Mouse (Mus musculus) lung, postnatal 10 days (tissue): ENCODE measurements around the gene Bace1.

Experiments used
- DNase-seq: peaks from one replicate; pipeline ENCODE4 v3.0.0; 2021

The Bace1 gene

GRCm38 (mm10) chr9:45838434-45839138, at the start of gene Bace1:
Bace1 (plus strand) TSS chr9:45838580.
- peak; percentile 93 for DNase-seq

GRCm38 (mm10) chr9:45791456-45792142, 46.8 kb upstream of the Bace1 start:
- no peak for DNase-seq

GRCm38 (mm10) chr9:45792235-45792634, 46.1 kb upstream of the Bace1 start:
- no peak for DNase-seq

- no peak for DNase-seq
Observed at GRCm38 (mm10) chr9:45793697-45794096, 44.7 kb upstream of the Bace1 start.

- peak; percentile 67 for DNase-seq
Observed at GRCm38 (mm10) chr9:45795722-45796121, 42.7 kb upstream of the Bace1 start.

GRCm38 (mm10) chr9:45797271-45797670, 41.1 kb upstream of the Bace1 start:
- no peak for DNase-seq

GRCm38 (mm10) chr9:45798467-45799164, 39.8 kb upstream of the Bace1 start:
- peak; percentile 58 for DNase-seq

- DNase-seq: no peak
Observed at GRCm38 (mm10) chr9:45799402-45799801, 39.0 kb upstream of the Bace1 start.

GRCm38 (mm10) chr9:45803070-45803774, 35.2 kb upstream of the Bace1 start:
- DNase-seq: no peak

- DNase-seq: no peak
Observed at GRCm38 (mm10) chr9:45806847-45807246, 31.5 kb upstream of the Bace1 start.

- DNase-seq: no peak
Observed at GRCm38 (mm10) chr9:45807337-45807736, 31.0 kb upstream of the Bace1 start.

GRCm38 (mm10) chr9:45807761-45808160, 30.6 kb upstream of the Bace1 start:
- no peak for DNase-seq

GRCm38 (mm10) chr9:45811946-45812345, 26.4 kb upstream of the Bace1 start:
- DNase-seq: no peak

- DNase-seq: peak; percentile 52
Observed at GRCm38 (mm10) chr9:45815113-45815512, 23.3 kb upstream of the Bace1 start.

- peak; percentile 62 for DNase-seq
Observed at GRCm38 (mm10) chr9:45815525-45815924, 22.9 kb upstream of the Bace1 start.

GRCm38 (mm10) chr9:45818406-45819011, 19.9 kb upstream of the Bace1 start:
- no peak for DNase-seq

- DNase-seq: peak; percentile 53
Observed at GRCm38 (mm10) chr9:45827663-45828290, 10.6 kb upstream of the Bace1 start.

- DNase-seq: peak; percentile 93
Observed at GRCm38 (mm10) chr9:45828291-45828963, 10.0 kb upstream of the Bace1 start, which contains the start of gene Cep164. Cep164 (minus strand) TSS chr9:45828691.

GRCm38 (mm10) chr9:45829107-45829506, 9.3 kb upstream of the Bace1 start:
- DNase-seq: peak; percentile 84

GRCm38 (mm10) chr9:45832898-45833297, 5.5 kb upstream of the Bace1 start:
- DNase-seq: no peak

- no peak for DNase-seq
Observed at GRCm38 (mm10) chr9:45833461-45833860, 4.9 kb upstream of the Bace1 start.

- DNase-seq: no peak
Observed at GRCm38 (mm10) chr9:45838069-45838433, 329 bp upstream of the Bace1 start.
